Mouse (Mus musculus) myocyte (in vitro differentiated cells): Measurements from ENCODE around the gene 1700066M21Rik. TPM values are rescaled to one million over a fixed set of nuclear protein-coding genes. Genes with fewer than 3 reads are reported as not detected.

Source experiments
- H3K27me3 ChIP-seq: one replicate; pipeline ENCODE4 v1.6.1; 2011; ENCODE audit not compliant: control insufficient read depth, insufficient read depth, insufficient read length
- H3K36me3 ChIP-seq: one replicate; pipeline ENCODE4 v1.6.1; 2011; ENCODE audit not compliant: control insufficient read depth, insufficient read depth
- H3K4me2 ChIP-seq: one replicate; pipeline ENCODE4 v1.6.1; 2011; ENCODE audit warnings: low read depth, control low read depth
- H3K4me3 ChIP-seq: one replicate; pipeline ENCODE4 v1.5.1; 2011; ENCODE audit warnings: mild to moderate bottlenecking, control low read depth, moderate library complexity
- H3K79me2 ChIP-seq: one replicate; pipeline ENCODE4 v1.6.1; 2011; ENCODE audit not compliant: control insufficient read depth, insufficient read depth
- H3ac ChIP-seq: one replicate; pipeline ENCODE4 v1.6.1; 2011; ENCODE audit not compliant: control insufficient read depth, insufficient read length
- CEBPB ChIP-seq: IDR thresholded peaks from 2 replicates; pipeline ENCODE4 v1.6.1; 2011; ENCODE audit warnings: mild to moderate bottlenecking, moderate library complexity; ENCODE audit not compliant: poor library complexity, insufficient read depth, severe bottlenecking
- E2F4 ChIP-seq: IDR thresholded peaks from one replicate; pipeline ENCODE4 v1.6.1; 2011; ENCODE audit warnings: mild to moderate bottlenecking, control low read depth, moderate library complexity; ENCODE audit not compliant: insufficient read depth
- MAX ChIP-seq: IDR thresholded peaks from one replicate; pipeline ENCODE4 v1.6.1; 2011; ENCODE audit warnings: low read depth, mild to moderate bottlenecking, control low read depth
- MYOD1 ChIP-seq, 3 experiments: IDR thresholded peaks; one replicate each; pipeline ENCODE4 v1.6.1; 2011; ENCODE audit warnings: control low read depth in 2 of 3, low read depth in 2 of 3, mild to moderate bottlenecking in 2 of 3, moderate library complexity in 1 of 3; ENCODE audit not compliant: insufficient read length in 2 of 3, control insufficient read depth in 1 of 3
- MYOG ChIP-seq, 3 experiments: IDR thresholded peaks; one replicate each; pipeline ENCODE4 v1.6.1; 2011; ENCODE audit warnings: control low read depth in 2 of 3, low read depth in 2 of 3, mild to moderate bottlenecking in 2 of 3; ENCODE audit not compliant: insufficient read length in 2 of 3, control insufficient read depth in 1 of 3, insufficient read depth in 1 of 3
- POLR2A ChIP-seq: IDR thresholded peaks from one replicate; pipeline ENCODE4 v1.6.1; 2011; ENCODE audit warnings: low read depth, mild to moderate bottlenecking, control low read depth, moderate library complexity; ENCODE audit not compliant: insufficient read length
- POLR2AphosphoS2 ChIP-seq: IDR thresholded peaks from one replicate; pipeline ENCODE4 v1.6.1; 2011; ENCODE audit warnings: low read depth, control low read depth; ENCODE audit not compliant: insufficient read length
- REST ChIP-seq: IDR thresholded peaks from one replicate; pipeline ENCODE4 v1.6.1; 2011; ENCODE audit warnings: mild to moderate bottlenecking, control low read depth, moderate library complexity; ENCODE audit not compliant: insufficient read depth, insufficient read length
- SRF ChIP-seq: IDR thresholded peaks from one replicate; pipeline ENCODE4 v1.6.1; 2011; ENCODE audit warnings: low read depth; ENCODE audit not compliant: control insufficient read depth, insufficient read length
- TCF12 ChIP-seq: IDR thresholded peaks from one replicate; pipeline ENCODE4 v1.6.1; 2011; ENCODE audit warnings: mild to moderate bottlenecking, control low read depth; ENCODE audit not compliant: poor library complexity, insufficient read depth, severe bottlenecking
- TCF3 ChIP-seq: IDR thresholded peaks from one replicate; pipeline ENCODE4 v1.6.1; 2011; ENCODE audit warnings: low read depth, control low read depth; ENCODE audit not compliant: insufficient read length
- USF1 ChIP-seq: IDR thresholded peaks from one replicate; pipeline ENCODE4 v1.6.1; 2011; ENCODE audit warnings: low read depth, mild to moderate bottlenecking, control low read depth, moderate library complexity
- polyA plus RNA-seq: library from polyadenylated mRNA; unstranded; fragments of >200 nt; fragmentation: generic; extraction: Trizol; gene quantifications from one replicate; pipeline ENCODE4 v1.2.1, GENCODE M21; 2012; ENCODE audit warnings: missing spikeins

The 1700066M21Rik gene
- polyA plus RNA-seq, 1 experiment, result 5.9 TPM

- H3K4me3 ChIP-seq, result no peak overlapping the region
- no peak for TF ChIP-seq TCF3
- TF ChIP-seq TCF12, result no peak
- TF ChIP-seq REST, result no peak
- TF ChIP-seq POLR2A, result no peak
- TF ChIP-seq MAX, result no peak
- no peak for TF ChIP-seq MYOG (IDR thresholded peaks at IDR 0.05; ENCODE audit: control insufficient read depth in 1 of 3, insufficient read depth in 1 of 3, insufficient read length in 2 of 3, low read depth in 2 of 3)
- TF ChIP-seq CEBPB, result no peak
- no peak for TF ChIP-seq USF1
- TF ChIP-seq MYOD1 (IDR thresholded peaks at IDR 0.05; ENCODE audit: control insufficient read depth in 1 of 3, insufficient read length in 2 of 3, low read depth in 2 of 3), result no peak
- no peak for TF ChIP-seq POLR2AphosphoS2
- TF ChIP-seq E2F4, result no peak
- no peak for TF ChIP-seq SRF
- no peak overlapping the region for H3K4me2 ChIP-seq
- no peak overlapping the region for H3ac ChIP-seq
- H3K79me2 ChIP-seq, result peaks cover 37% of the 10 kb centered on the region
- H3K36me3 ChIP-seq, result peaks cover 3% of the 10 kb centered on the region
- no peaks in the 10 kb centered on the region for H3K27me3 ChIP-seq
Observed at GRCm38 (mm10) chr1:57402116-57402515, 24.7 kb downstream of the 1700066M21Rik start.

- H3K27me3 ChIP-seq, result no peaks in the 10 kb centered on the region
- peak within 1 kb of the TSS; percentile 92 for H3K4me2 ChIP-seq
- H3K36me3 ChIP-seq, result peaks cover under 1% of the 10 kb centered on the region
- TF ChIP-seq MAX (no peak), MYOD1 (IDR thresholded peaks at IDR 0.05; ENCODE audit: control insufficient read depth in 1 of 3, insufficient read length in 2 of 3, low read depth in 2 of 3) (no peak), SRF (peak; percentile 16), POLR2AphosphoS2 (peak; percentile 37), POLR2A (peak; percentile 67), REST (peak; percentile 9), MYOG (IDR thresholded peaks at IDR 0.05; ENCODE audit: control insufficient read depth in 1 of 3, insufficient read depth in 1 of 3, insufficient read length in 2 of 3, low read depth in 2 of 3) (peak in 1 of 3 experiments; percentile 43), USF1 (no peak)
- peak within 1 kb of the TSS; percentile 95 for H3K4me3 ChIP-seq
- H3K79me2 ChIP-seq, result peaks cover 66% of the 10 kb centered on the region
- peak within 1 kb of the TSS; percentile 67 for H3ac ChIP-seq
Observed at GRCm38 (mm10) chr1:57406187-57407151, 29.0 kb downstream of the 1700066M21Rik start, which contains the start of the genes Maip1 and Tyw5. Gene Maip1 (plus strand): TSS chr1:57406328. Gene Tyw5 (minus strand): TSS chr1:57407101.

GRCm38 (mm10) chr1:57408994-57409393, 31.6 kb downstream of the 1700066M21Rik start:
- H3K27me3 ChIP-seq, result no peaks in the 10 kb centered on the region
- H3K4me3 ChIP-seq, result no peak overlapping the region
- TF ChIP-seq TCF12, result no peak
- TF ChIP-seq POLR2A, result no peak
- no peak for TF ChIP-seq SRF
- no peak for TF ChIP-seq MAX
- no peak for TF ChIP-seq MYOD1 (IDR thresholded peaks at IDR 0.05; ENCODE audit: control insufficient read depth in 1 of 3, insufficient read length in 2 of 3, low read depth in 2 of 3)
- no peak for TF ChIP-seq POLR2AphosphoS2
- TF ChIP-seq USF1, result no peak
- TF ChIP-seq E2F4, result no peak
- TF ChIP-seq CEBPB, result no peak
- no peak for TF ChIP-seq REST
- no peak for TF ChIP-seq TCF3
- TF ChIP-seq MYOG (IDR thresholded peaks at IDR 0.05; ENCODE audit: control insufficient read depth in 1 of 3, insufficient read depth in 1 of 3, insufficient read length in 2 of 3, low read depth in 2 of 3), result no peak
- no peak overlapping the region for H3K4me2 ChIP-seq
- H3ac ChIP-seq, result no peak overlapping the region
- peaks cover 56% of the 10 kb centered on the region for H3K79me2 ChIP-seq
- H3K36me3 ChIP-seq, result peaks cover 22% of the 10 kb centered on the region

GRCm38 (mm10) chr1:57413397-57413796, 36.0 kb downstream of the 1700066M21Rik start:
- H3K27me3 ChIP-seq, result no peaks in the 10 kb centered on the region
- H3K36me3 ChIP-seq, result peaks cover 57% of the 10 kb centered on the region
- H3K4me2 ChIP-seq, result no peak overlapping the region
- H3ac ChIP-seq, result no peak overlapping the region
- peaks cover 17% of the 10 kb centered on the region for H3K79me2 ChIP-seq
- TF ChIP-seq E2F4 (no peak), MYOG (IDR thresholded peaks at IDR 0.05; ENCODE audit: control insufficient read depth in 1 of 3, insufficient read depth in 1 of 3, insufficient read length in 2 of 3, low read depth in 2 of 3) (no peak), POLR2AphosphoS2 (no peak), CEBPB (no peak), POLR2A (no peak), USF1 (no peak), REST (no peak), TCF3 (no peak), SRF (no peak), MYOD1 (IDR thresholded peaks at IDR 0.05; ENCODE audit: control insufficient read depth in 1 of 3, insufficient read length in 2 of 3, low read depth in 2 of 3) (no peak), MAX (no peak), TCF12 (no peak)
- H3K4me3 ChIP-seq, result no peak overlapping the region
